In the genomic region with DNA sequence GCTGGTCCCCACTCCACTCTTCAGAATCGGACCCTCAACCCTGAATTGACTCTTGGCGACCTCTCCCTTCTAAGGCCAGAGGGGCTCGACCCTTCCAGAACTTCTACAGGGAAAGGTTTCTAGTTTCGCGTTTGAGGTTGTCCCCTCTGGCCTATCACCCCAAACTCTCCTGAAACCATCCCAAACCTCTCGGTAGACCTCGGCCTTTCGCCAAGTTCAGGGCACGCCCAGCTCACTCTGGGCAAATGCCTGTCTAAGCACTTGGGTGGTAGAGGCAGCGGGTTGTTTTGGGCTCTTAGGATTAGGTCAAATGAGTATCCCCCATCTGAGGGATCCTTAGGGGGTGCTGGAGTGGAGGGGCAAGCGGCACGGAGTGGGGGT, we compare ENCODE assay signal across 7 mouse cellular contexts.
DNase-seq lines count a peak whose midpoint lies in the region; ATAC-seq and TF ChIP-seq lines count a peak whose summit lies in the region.

No protein-coding gene starts in this region.

- 0 out of 2 replicates have a peak overlapping the region, but pooled peaks have one; percentile 1 for H3K4me3 ChIP-seq in thymus, adult 2 months (ENCODE audit: control insufficient read depth, insufficient read depth, low read length)
- peak overlapping the region; percentile 84 for H3K4me3 ChIP-seq in hindbrain, embryonic 13.5 days
- H3K4me3 ChIP-seq in midbrain, embryonic 10.5 days, result peak overlapping the region; percentile 92

- no peaks in the 10 kb centered on the region for H3K36me3 ChIP-seq in thymus, adult 2 months (ENCODE audit: control insufficient read depth, insufficient read depth, low read length)
- no peaks in the 10 kb centered on the region for H3K36me3 ChIP-seq in hindbrain, embryonic 13.5 days
- peaks cover 4% of the 10 kb centered on the region; the same call in 1 of the 2 replicates for H3K36me3 ChIP-seq in midbrain, embryonic 10.5 days

- no peaks in the 10 kb centered on the region; the same call in 1 of the 2 replicates for H3K4me1 ChIP-seq in thymus, adult 2 months (replicated peaks; ENCODE audit: control insufficient read depth, insufficient read depth, low read length)
- peaks cover 36% of the 10 kb centered on the region for H3K4me1 ChIP-seq in hindbrain, embryonic 13.5 days (replicated peaks)
- peaks cover 53% of the 10 kb centered on the region for H3K4me1 ChIP-seq in midbrain, embryonic 10.5 days

- 0 out of 2 replicates have a peak, but pooled peaks have one; percentile 30 for ATAC-seq in hindbrain, embryonic 13.5 days (ENCODE audit: low FRiP score)
- ATAC-seq in inflammation-experienced regulatory T-cells, adult 6 months, result no peak

- H3K4me2 ChIP-seq in hindbrain, embryonic 13.5 days, result peak overlapping the region; percentile 83

- H3K9ac ChIP-seq in hindbrain, embryonic 13.5 days, result peak overlapping the region; percentile 87

- no peak for TF ChIP-seq CTCF in thymus, adult 2 months (IDR thresholded peaks at IDR 0.05; ENCODE audit: borderline replicate concordance, control insufficient read depth, extremely low read depth, insufficient read depth, low read length, poor library complexity)

- TF ChIP-seq POLR2A in thymus, adult 2 months (IDR thresholded peaks at IDR 0.05; ENCODE audit: control insufficient read depth, extremely low read depth, insufficient read depth, low read length, poor library complexity), result no peak

- DNase-seq in thymus, adult 2 months, result no peak
- no peak for DNase-seq in thymus, postnatal 25 days
- DNase-seq in embryo, embryonic 11 days, result peak; percentile 54
- peak; percentile 41 for DNase-seq in midbrain, embryonic 10.5 days (ENCODE audit: low spot score)
- DNase-seq in frontal cortex, adult 2 months (ENCODE audit: extremely low spot score in 1 of 2, low spot score in 1 of 2), result no peak

- H3K9me3 ChIP-seq in hindbrain, embryonic 13.5 days, result no peaks in the 10 kb centered on the region
- H3K9me3 ChIP-seq in midbrain, embryonic 10.5 days (replicated peaks), result no peaks in the 10 kb centered on the region

- WGBS in thymus, adult 2 months, result 14% methylated on average over 12 of the region's 12 CpGs
- WGBS in hindbrain, embryonic 13.5 days, result under 1% methylated on average over 12 of the region's 12 CpGs
- 0% methylated on average over 12 of the region's 12 CpGs for WGBS in midbrain, embryonic 10.5 days

- no peaks in the 10 kb centered on the region; the same call in 1 of the 2 replicates for H3K27me3 ChIP-seq in thymus, adult 2 months (ENCODE audit: control insufficient read depth, insufficient read depth, low read length)
- no peaks in the 10 kb centered on the region for H3K27me3 ChIP-seq in hindbrain, embryonic 13.5 days
- H3K27me3 ChIP-seq in midbrain, embryonic 10.5 days (ENCODE audit: low read depth, poor library complexity, severe bottlenecking), result peaks cover 17% of the 10 kb centered on the region

- H3K27ac ChIP-seq in thymus, adult 2 months (ENCODE audit: control insufficient read depth, insufficient read depth, low read length), result no peak overlapping the region
- H3K27ac ChIP-seq in hindbrain, embryonic 13.5 days, result peak overlapping the region; percentile 89
- peak overlapping the region; percentile 94 for H3K27ac ChIP-seq in midbrain, embryonic 10.5 days (replicated peaks)

Comparison
In these comparisons a context has a peak if more than half of its experiments do, and no peak if none do; other contexts are left out.
1. DNase-seq: peak in embryo, embryonic 11 days (single experiment) and midbrain, embryonic 10.5 days (single experiment); none in thymus, adult 2 months (single experiment), thymus, postnatal 25 days (single experiment) and frontal cortex, adult 2 months (0 of 2).
2. H3K4me3 ChIP-seq: peak in every context shown above with its lines; median percentile 92 in midbrain, embryonic 10.5 days; 84 in hindbrain, embryonic 13.5 days; 1 in thymus, adult 2 months.